Mouse (Mus musculus) kidney, adult 2 months (tissue): ENCODE measurements around the gene Mau2.

Source experiments
- CTCF ChIP-seq: fragments of 200-500 bp; conservative IDR thresholded peaks from 2 replicates; pipeline ENCODE4 v1.5.1; 2011; ENCODE audit warnings: low read depth, mild to moderate bottlenecking, control low read depth, low read length, moderate library complexity, mixed read lengths; ENCODE audit not compliant: insufficient read depth, insufficient read length
- POLR2A ChIP-seq: fragments of 200-500 bp; IDR thresholded peaks from one replicate; pipeline ENCODE4 v1.6.1; 2011; ENCODE audit warnings: low read depth, low read length, control low read depth

DNA sequence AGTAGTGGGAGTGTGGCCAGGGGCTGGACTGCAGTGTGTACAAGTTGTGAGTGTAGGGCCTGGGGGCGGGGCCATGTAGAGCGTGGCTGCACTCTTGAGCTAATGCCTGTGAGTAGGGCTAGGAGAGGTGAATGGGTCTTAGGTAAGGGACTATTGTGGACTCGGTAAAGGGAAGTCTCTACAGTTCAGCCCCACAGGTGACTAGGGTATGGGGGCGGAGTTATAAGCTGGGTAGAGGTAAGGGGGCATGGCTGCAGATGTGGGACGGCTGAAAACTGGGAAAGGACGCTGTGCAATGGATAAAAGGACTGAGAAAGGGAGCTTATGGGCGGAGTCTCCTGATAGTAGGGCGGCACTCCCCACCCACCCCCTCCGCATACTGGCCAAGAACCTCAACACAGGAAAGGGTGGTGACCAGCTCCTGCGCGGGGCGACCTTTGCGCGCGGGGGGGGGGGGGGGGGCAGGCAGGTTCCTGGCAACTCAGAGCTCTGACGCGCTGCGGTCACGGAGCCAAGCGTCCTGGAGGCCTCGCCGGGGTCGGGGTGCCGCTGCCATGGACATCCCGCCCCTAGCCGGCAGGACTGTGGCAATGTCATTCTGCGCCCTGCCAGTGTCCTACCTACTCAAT is 30.0 kb upstream of the Mau2 start, which contains the start of gene Tm6sf2:
- TF ChIP-seq CTCF (0 out of 2 replicates have a peak, but pooled peaks have one; percentile 3), POLR2A (no peak)
